Mouse (Mus musculus) myocyte (in vitro differentiated cells): ENCODE data around the gene Gm20388. TPM values are rescaled to one million over a fixed set of nuclear protein-coding genes. Genes with fewer than 3 reads are reported as not detected.
A peak's percentile ranks its signal among the peaks of the same experiment; 100 is the strongest.

Experiments used
- H3K27me3 ChIP-seq: one replicate; pipeline ENCODE4 v1.6.1; 2011; ENCODE audit not compliant: control insufficient read depth, insufficient read depth, insufficient read length
- H3K36me3 ChIP-seq: one replicate; pipeline ENCODE4 v1.6.1; 2011; ENCODE audit not compliant: control insufficient read depth, insufficient read depth
- H3K4me2 ChIP-seq: one replicate; pipeline ENCODE4 v1.6.1; 2011; ENCODE audit warnings: low read depth, control low read depth
- H3K4me3 ChIP-seq: one replicate; pipeline ENCODE4 v1.5.1; 2011; ENCODE audit warnings: mild to moderate bottlenecking, control low read depth, moderate library complexity
- H3K79me2 ChIP-seq: one replicate; pipeline ENCODE4 v1.6.1; 2011; ENCODE audit not compliant: control insufficient read depth, insufficient read depth
- H3ac ChIP-seq: one replicate; pipeline ENCODE4 v1.6.1; 2011; ENCODE audit not compliant: control insufficient read depth, insufficient read length
- CEBPB ChIP-seq: IDR thresholded peaks from 2 replicates; pipeline ENCODE4 v1.6.1; 2011; ENCODE audit warnings: mild to moderate bottlenecking, moderate library complexity; ENCODE audit not compliant: poor library complexity, insufficient read depth, severe bottlenecking
- E2F4 ChIP-seq: IDR thresholded peaks from one replicate; pipeline ENCODE4 v1.6.1; 2011; ENCODE audit warnings: mild to moderate bottlenecking, control low read depth, moderate library complexity; ENCODE audit not compliant: insufficient read depth
- MAX ChIP-seq: IDR thresholded peaks from one replicate; pipeline ENCODE4 v1.6.1; 2011; ENCODE audit warnings: low read depth, mild to moderate bottlenecking, control low read depth
- MYOD1 ChIP-seq, 3 experiments: IDR thresholded peaks; one replicate each; pipeline ENCODE4 v1.6.1; 2011; ENCODE audit warnings: control low read depth in 2 of 3, low read depth in 2 of 3, mild to moderate bottlenecking in 2 of 3, moderate library complexity in 1 of 3; ENCODE audit not compliant: insufficient read length in 2 of 3, control insufficient read depth in 1 of 3
- MYOG ChIP-seq, 3 experiments: IDR thresholded peaks; one replicate each; pipeline ENCODE4 v1.6.1; 2011; ENCODE audit warnings: control low read depth in 2 of 3, low read depth in 2 of 3, mild to moderate bottlenecking in 2 of 3; ENCODE audit not compliant: insufficient read length in 2 of 3, control insufficient read depth in 1 of 3, insufficient read depth in 1 of 3
- POLR2A ChIP-seq: IDR thresholded peaks from one replicate; pipeline ENCODE4 v1.6.1; 2011; ENCODE audit warnings: low read depth, mild to moderate bottlenecking, control low read depth, moderate library complexity; ENCODE audit not compliant: insufficient read length
- POLR2AphosphoS2 ChIP-seq: IDR thresholded peaks from one replicate; pipeline ENCODE4 v1.6.1; 2011; ENCODE audit warnings: low read depth, control low read depth; ENCODE audit not compliant: insufficient read length
- REST ChIP-seq: IDR thresholded peaks from one replicate; pipeline ENCODE4 v1.6.1; 2011; ENCODE audit warnings: mild to moderate bottlenecking, control low read depth, moderate library complexity; ENCODE audit not compliant: insufficient read depth, insufficient read length
- SRF ChIP-seq: IDR thresholded peaks from one replicate; pipeline ENCODE4 v1.6.1; 2011; ENCODE audit warnings: low read depth; ENCODE audit not compliant: control insufficient read depth, insufficient read length
- TCF12 ChIP-seq: IDR thresholded peaks from one replicate; pipeline ENCODE4 v1.6.1; 2011; ENCODE audit warnings: mild to moderate bottlenecking, control low read depth; ENCODE audit not compliant: poor library complexity, insufficient read depth, severe bottlenecking
- TCF3 ChIP-seq: IDR thresholded peaks from one replicate; pipeline ENCODE4 v1.6.1; 2011; ENCODE audit warnings: low read depth, control low read depth; ENCODE audit not compliant: insufficient read length
- USF1 ChIP-seq: IDR thresholded peaks from one replicate; pipeline ENCODE4 v1.6.1; 2011; ENCODE audit warnings: low read depth, mild to moderate bottlenecking, control low read depth, moderate library complexity
- polyA plus RNA-seq: library from polyadenylated mRNA; unstranded; fragments of >200 nt; fragmentation: generic; extraction: Trizol; gene quantifications from one replicate; pipeline ENCODE4 v1.2.1, GENCODE M21; 2012; ENCODE audit warnings: missing spikeins

Gm20388 gene
- polyA plus RNA-seq, 1 experiment = 15.3 TPM

DNA sequence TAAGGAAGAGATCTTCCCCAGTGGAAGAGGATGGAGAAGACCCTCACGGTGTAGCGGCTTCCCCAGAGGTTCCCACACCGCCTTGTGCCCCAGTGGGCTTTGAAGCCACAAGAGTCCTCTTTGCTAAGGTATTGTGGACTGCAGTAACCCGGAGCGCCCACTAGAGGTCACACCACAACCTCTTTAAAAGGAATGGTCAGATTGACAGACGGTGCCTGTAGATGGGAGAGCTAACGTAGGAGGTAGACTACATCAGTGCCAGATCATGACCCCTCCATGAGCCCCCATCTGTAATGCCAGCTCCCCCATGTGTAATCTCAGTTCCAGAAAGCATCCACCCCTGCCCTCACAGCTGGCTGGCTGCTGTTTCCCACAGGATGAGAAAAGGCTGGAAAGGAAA is 1636.5 kb downstream of the Gm20388 start:
- Histone ChIP-seq H3K36me3 (no peaks in the 10 kb centered on the region), H3K4me2 (no peak overlapping the region), H3ac (no peak overlapping the region), H3K79me2 (no peaks in the 10 kb centered on the region), H3K27me3 (peaks cover 23% of the 10 kb centered on the region), H3K4me3 (no peak overlapping the region)
- TF ChIP-seq MAX = no peak
- TF ChIP-seq CEBPB = no peak
- no peak for TF ChIP-seq TCF3
- no peak for TF ChIP-seq TCF12
- TF ChIP-seq USF1 = no peak
- no peak for TF ChIP-seq POLR2AphosphoS2
- no peak for TF ChIP-seq POLR2A
- TF ChIP-seq MYOG (IDR thresholded peaks at IDR 0.05; ENCODE audit: control insufficient read depth in 1 of 3, insufficient read depth in 1 of 3, insufficient read length in 2 of 3, low read depth in 2 of 3) = no peak
- TF ChIP-seq MYOD1 (IDR thresholded peaks at IDR 0.05; ENCODE audit: control insufficient read depth in 1 of 3, insufficient read length in 2 of 3, low read depth in 2 of 3) = no peak

DNA sequence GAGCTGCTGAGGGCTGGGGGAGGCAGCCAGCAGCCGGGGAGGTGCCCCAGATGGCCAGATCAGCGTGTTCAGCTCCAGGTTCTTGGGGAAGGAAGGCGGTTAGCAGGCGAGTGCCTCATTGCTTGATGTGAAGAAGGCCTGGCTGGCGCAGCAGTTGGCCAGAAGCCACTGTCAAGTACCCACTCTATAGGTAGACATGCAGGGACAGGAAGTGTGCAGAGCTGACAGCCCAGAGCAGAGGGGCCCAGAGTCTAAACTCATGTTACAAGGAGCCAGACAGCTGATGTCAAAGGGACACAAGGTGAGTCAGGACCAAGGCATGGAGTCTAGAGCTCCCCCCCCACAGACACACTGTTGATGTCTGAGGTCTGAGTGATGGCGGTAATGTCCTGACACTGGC is 1639.4 kb downstream of the Gm20388 start:
- TF ChIP-seq POLR2A = no peak
- no peak for TF ChIP-seq SRF
- no peak for TF ChIP-seq MAX
- TF ChIP-seq E2F4 = no peak
- TF ChIP-seq MYOD1 (IDR thresholded peaks at IDR 0.05; ENCODE audit: control insufficient read depth in 1 of 3, insufficient read length in 2 of 3, low read depth in 2 of 3) = no peak
- TF ChIP-seq POLR2AphosphoS2 = no peak
- TF ChIP-seq TCF12 = no peak
- TF ChIP-seq TCF3 = no peak
- no peak for TF ChIP-seq CEBPB
- TF ChIP-seq MYOG (IDR thresholded peaks at IDR 0.05; ENCODE audit: control insufficient read depth in 1 of 3, insufficient read depth in 1 of 3, insufficient read length in 2 of 3, low read depth in 2 of 3) = no peak
- no peak for TF ChIP-seq USF1
- no peak for TF ChIP-seq REST
- H3K4me2 ChIP-seq = no peak overlapping the region
- peaks cover 3% of the 10 kb centered on the region for H3K36me3 ChIP-seq

DNA sequence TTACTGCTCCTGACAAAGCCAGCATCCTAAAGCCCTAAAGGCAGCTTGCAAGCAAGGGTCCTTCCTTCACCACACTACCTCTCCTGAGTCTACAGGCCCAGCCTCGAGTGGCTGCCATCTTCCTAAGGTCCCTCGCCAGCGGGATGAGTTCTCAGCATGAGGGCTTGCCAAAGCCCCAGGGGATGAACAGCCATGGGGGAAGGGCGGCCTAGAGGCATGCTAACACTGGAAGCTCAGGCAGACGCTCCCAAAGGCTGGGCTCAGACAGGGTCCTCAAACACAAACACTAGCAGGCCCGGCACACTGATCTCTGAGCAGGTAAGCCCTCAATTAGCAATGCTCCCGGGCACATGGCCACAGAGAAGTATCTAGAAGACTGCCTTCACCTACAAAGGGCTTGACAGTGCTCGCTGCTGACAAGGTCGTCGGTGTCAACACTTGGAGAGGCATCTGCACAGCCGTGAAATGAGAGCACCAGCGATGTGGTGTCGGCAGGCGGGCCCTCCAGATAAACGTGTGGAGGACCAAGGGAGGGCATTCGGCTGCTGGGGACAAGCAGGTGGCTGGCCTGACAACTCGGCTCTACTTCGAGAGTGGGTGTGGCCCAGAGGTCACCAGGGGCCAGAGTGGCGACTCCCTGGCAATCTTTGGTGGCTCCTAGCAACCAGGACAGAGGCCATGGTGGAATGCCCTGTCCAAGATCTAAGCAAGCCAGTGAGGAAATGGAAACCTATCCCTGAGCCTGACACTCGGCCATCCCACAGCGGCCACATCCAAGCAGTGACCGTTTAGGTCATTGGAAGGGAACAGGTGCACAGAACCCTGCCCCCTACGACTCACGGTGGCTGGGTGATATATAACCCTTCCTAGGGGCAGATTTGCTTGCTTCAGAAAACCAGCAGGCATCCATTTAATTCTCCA is 1640.7 kb downstream of the Gm20388 start:
- no peaks in the 10 kb centered on the region for H3K79me2 ChIP-seq

More for the DNA sequence above, 1639.4 kb downstream of the Gm20388 start:
- Histone ChIP-seq H3K27me3 (peaks cover 9% of the 10 kb centered on the region), H3K79me2 (no peaks in the 10 kb centered on the region), H3ac (no peak overlapping the region), H3K4me3 (no peak overlapping the region)

DNA sequence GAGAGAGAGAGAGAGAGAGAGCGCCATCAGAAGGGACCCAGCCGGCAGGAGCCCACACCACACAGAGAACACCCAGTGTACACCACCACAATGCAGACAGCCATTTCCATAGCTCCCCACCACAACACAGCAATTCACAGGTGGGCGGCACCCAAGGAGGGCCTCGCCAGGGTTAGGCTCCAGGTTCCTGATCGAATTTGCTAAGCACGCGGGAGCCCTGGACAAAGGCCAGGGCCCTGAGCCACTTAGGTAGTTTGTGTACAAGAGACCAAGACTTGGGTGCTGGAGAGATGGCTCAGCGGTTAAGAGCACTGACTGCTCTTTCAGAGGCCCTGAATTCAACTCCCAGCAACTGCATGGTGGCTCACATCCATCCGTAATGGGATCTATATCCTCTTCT is 1641.9 kb downstream of the Gm20388 start:
- H3K27me3 ChIP-seq = no peaks in the 10 kb centered on the region
- H3K4me2 ChIP-seq = no peak overlapping the region
- no peak overlapping the region for H3K4me3 ChIP-seq
- peaks cover 3% of the 10 kb centered on the region for H3K36me3 ChIP-seq
- TF ChIP-seq MYOD1 (IDR thresholded peaks at IDR 0.05; ENCODE audit: control insufficient read depth in 1 of 3, insufficient read length in 2 of 3, low read depth in 2 of 3) (no peak), MAX (no peak), POLR2AphosphoS2 (no peak), MYOG (IDR thresholded peaks at IDR 0.05; ENCODE audit: control insufficient read depth in 1 of 3, insufficient read depth in 1 of 3, insufficient read length in 2 of 3, low read depth in 2 of 3) (no peak), E2F4 (no peak), REST (no peak), SRF (no peak), POLR2A (no peak), CEBPB (no peak), TCF3 (no peak), TCF12 (no peak), USF1 (no peak)
- no peaks in the 10 kb centered on the region for H3K79me2 ChIP-seq
- no peak overlapping the region for H3ac ChIP-seq

More for the DNA sequence above, 1640.7 kb downstream of the Gm20388 start:
- H3K27me3 ChIP-seq = no peaks in the 10 kb centered on the region
- H3K4me2 ChIP-seq = no peak overlapping the region
- no peak overlapping the region for H3ac ChIP-seq
- peak in 1 of 3 experiments; percentile 76 for TF ChIP-seq MYOD1 (IDR thresholded peaks at IDR 0.05; ENCODE audit: control insufficient read depth in 1 of 3, insufficient read length in 2 of 3, low read depth in 2 of 3)
- TF ChIP-seq POLR2A = no peak
- TF ChIP-seq POLR2AphosphoS2 = no peak
- no peak for TF ChIP-seq USF1
- no peak for TF ChIP-seq REST
- peak in 1 of 3 experiments; percentile 56 for TF ChIP-seq MYOG (IDR thresholded peaks at IDR 0.05; ENCODE audit: control insufficient read depth in 1 of 3, insufficient read depth in 1 of 3, insufficient read length in 2 of 3, low read depth in 2 of 3)
- TF ChIP-seq TCF3 = no peak
- TF ChIP-seq CEBPB = no peak
- no peak for TF ChIP-seq SRF
- no peak for TF ChIP-seq E2F4
- no peak for TF ChIP-seq TCF12
- TF ChIP-seq MAX = no peak
- peaks cover 3% of the 10 kb centered on the region for H3K36me3 ChIP-seq
- H3K4me3 ChIP-seq = no peak overlapping the region
